Mouse (Mus musculus) right cerebral cortex, postnatal 4 days (tissue): ENCODE data around the gene Col16a1.

Source experiments
- DNase-seq: peaks from one replicate; pipeline ENCODE4 v3.0.0-alpha.2; 2022

Gene Col16a1

DNA sequence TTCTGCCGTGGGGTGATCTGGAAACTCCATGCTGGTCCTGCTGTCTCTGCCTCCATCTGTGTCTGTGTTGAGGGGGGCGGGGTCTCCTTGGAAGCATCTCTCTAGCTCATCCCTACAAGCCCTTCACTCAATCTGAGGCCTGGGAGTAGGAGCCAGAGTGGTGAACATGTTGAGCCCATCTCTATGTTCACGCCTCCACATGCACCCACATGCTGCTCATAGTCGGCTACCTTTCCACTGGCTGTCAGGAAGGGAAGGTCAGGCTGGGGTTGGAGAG, 501 bp downstream of the Col16a1 start:
- DNase-seq, result no peak

DNA sequence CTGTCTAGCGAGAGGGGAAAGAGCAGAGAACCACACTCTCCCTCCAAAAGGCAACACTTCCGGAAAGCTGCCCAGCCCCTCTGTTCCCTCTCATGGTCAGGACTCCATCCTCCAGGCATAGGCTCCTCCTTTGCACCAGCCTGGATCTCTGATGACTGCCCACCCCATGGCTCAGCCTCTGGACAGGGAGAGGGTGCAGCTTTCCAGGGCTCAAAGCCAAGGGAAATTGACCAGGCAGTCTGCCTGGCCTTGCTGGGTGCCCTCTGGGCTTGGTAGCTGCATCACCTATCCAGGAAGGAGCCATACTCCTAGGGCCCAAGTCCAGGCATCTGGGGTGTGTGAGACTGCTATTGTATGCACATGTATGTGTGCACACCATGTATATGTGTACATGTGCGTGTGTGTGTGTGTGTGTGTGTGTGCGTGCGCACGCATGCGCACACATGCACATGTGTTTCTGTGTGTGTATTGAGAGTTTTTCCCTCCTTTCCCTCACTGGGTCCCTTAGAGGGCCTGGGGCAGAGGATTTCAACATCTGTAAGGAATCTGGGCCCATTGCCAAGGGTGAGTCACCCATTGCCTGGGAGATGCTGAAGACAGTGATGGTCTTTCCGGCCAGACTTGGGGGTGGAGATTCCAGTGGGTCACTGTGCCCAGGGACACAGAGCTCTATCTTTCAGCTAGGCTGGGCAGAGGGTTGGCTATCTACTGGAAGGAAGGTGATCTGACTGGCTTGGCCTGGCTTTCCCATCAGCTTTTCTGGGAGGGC, 2.6 kb downstream of the Col16a1 start:
- no peak for DNase-seq

DNA sequence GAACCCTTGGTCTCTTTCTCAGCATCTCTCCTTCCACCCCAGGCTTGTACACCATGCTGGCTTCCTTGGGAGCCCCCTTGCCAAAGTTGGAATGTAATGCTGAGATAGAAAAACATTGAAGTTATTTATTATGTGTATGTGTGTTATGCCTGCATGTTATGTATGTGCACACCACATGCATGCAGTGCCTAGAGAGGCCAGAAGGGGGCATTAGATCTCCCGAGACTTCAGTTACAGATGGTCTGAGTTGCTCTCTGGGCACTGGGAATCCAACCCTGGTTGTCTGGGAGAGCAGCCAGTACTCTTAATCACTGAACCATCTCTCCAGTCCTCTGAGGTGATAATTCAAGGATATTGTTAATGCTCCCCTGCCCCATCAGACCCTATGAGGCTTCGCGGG, 4.6 kb downstream of the Col16a1 start:
- no peak for DNase-seq

DNA sequence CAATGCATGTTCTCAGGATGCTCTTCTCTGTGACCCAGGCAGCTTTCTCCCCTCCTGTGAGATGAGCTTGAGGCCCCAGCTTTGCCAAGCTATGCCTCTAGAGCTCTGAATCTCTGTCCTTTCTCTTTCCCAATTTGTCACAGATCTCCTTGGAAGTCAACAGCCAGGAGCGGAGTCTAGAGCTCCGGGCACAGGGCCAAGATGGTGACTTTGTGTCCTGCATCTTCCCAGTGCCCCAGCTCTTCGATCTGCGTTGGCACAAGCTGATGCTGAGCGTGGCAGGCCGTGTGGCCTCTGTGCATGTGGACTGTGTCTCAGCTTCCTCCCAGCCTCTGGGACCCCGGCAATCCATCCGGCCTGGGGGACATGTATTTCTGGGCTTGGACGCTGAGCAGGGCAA, 5.5 kb downstream of the Col16a1 start:
- no peak for DNase-seq

DNA sequence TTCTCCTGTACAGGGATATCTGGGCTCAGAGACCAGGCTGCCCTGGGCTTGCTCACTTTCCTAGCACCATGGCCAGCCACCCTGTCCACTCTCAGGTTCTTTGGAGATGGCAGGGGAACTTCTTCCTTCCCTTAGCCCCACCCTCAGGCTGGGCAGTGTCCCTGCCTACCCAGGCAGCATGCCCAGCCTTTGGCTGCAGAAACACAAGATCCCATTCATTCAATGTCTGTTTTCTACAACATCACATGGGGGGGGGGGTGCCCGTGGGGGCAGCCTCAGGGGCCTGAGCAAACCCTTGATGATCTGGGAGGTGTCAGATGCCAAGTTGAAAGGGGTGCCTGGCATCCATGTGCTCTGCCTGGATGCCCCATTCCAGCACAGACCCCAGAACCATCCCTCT, 7.1 kb downstream of the Col16a1 start:
- DNase-seq, result no peak

DNA sequence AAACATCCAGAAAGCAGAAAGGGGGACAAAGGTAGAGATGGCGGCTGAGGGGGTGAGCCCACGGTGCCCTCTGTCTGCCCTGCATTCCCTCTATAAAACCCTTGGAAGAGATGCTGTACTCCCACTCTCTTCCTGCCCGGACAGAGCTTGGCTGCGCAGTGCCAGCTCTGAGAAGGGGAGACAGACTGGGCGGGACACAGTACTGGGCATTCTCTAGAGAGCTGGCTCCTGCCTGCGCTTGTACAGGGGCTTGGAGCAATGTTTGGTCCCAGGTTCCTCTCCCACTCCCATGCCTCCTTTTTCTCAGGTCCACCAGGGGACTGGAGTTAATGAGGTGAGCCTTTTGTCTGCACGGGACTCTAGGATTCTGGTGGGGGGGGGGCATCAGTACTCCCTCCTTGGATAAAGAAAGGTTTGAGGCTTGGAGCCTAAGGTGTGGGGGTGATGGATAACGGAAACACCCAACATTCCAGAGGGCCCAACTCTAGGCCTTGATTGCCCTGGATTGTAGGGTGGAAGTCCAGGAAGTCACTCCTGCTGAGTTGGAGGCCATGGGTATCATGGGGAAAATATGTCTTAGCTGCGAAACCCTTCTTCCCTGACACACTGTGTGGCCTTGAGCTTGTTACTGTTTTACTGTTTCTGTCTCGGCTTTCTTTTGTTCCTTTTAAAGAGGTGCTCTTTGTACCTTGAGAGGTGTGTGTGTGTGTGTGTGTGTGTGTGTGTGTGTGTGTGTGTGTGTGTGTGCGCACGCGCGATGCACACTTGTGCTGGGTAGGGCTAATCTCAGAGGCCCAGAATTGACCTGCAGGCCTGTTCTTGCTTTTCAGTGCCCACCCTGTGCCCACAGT, 7.7 kb downstream of the Col16a1 start:
- DNase-seq, result no peak

DNA sequence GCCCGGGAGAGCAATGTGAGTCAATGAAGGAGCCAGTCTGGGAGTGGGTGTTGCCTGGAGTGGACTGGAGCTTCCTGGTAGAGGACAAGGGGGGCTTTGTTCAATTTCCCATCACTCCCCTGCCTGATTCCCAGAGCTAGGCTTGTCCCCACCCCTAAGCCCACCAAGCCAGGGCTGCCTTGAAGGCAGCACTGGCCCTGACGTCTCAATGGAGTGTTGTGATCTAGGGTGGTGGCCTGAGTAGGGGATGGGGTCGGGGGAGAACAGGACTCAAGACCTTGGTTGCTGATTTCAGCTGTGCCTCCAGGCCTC, 8.3 kb downstream of the Col16a1 start:
- no peak for DNase-seq

DNA sequence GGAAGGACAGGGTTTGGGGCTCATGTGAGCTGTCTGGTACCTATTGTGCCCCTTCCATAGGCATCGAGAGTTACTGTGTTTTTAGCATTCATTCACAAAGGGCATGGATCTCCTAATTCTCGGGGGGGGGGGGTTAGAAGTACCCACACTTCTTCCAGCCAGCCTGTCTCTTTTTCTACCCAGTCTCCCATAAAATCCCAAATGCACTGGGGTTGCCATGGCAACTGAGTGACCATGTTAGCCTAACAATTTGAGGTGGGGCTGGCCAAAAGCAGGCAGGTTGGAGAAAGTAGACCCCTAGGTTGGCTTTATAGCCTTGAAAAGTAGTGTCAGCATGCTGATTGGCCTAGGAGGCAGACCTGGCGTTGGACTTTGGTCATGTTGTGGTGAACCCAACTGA, 8.8 kb downstream of the Col16a1 start:
- no peak for DNase-seq

DNA sequence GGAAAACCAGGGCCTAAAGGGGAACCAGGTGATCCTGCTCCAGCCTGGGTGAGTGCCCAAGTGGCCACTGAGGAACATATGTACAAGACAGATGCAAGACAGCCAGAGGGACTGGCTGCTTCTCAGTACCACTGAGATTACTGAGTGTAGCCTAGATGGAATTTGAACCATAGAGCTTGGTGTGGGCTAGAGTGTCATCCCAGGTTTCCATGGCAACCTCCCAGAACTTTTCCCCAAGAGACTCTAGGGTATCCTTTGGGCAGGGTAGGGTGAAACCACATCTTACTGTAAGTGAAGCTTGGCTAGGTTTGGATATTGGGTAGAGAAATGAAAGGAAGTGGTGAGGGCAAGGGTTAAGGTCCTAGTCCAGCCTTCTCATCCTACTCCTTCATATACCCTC, 13.3 kb downstream of the Col16a1 start:
- no peak for DNase-seq

DNA sequence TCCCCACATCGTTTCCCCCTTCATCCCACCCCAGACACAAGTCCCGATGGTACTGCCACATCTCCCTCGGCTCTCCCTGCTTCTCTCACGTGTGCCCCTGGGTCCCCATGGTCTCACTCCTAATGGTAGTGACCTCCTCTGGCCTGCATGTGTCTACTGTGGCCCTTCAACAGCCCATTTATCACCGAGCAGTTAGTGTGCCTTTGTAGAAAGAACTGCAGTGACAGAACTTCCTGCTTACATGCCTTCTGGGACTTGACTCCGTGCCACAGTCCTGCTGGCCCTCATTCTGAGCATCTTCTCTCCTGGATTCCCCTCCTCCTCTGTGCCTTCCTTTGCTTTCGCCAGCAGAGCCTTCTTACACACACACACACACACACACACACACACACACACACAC, 15.6 kb downstream of the Col16a1 start:
- no peak for DNase-seq

DNA sequence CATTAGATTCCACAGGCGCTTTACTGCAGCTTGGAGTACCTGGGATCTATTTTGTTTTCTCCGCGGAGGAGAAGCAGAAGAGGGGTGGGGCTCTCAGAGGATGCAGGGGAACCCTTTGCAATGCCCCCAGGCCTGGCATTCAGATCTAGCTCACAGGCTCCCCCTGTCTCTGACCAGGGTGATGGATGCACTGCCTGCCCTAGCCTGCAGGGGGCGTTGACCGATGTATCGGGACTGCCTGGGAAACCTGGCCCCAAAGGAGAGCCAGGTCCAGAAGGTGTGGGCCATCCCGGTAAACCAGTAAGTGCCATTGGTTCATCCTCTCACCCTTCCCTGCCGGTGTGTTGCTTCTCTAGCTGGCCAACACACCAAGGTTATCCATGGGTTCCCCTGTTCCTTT, 19.2 kb downstream of the Col16a1 start:
- DNase-seq, result no peak

DNA sequence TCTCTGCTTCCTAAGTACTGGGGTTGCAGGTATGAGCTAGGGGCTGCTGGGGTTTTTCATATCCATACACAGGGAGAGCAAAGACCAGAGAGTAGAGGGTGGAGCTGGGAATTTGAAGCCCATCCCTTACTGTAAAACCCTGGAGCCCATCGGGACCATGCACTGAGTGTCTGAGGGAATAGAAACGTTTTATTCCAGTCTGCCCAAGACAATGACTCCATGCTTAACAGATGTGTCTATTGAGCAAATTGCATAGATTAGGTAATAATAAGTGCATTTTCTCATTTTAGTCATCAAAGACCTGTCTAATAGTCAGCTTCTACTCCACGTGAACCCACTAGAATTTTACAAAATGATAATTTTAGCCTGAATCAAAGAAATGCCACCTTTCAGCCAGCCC, 22.9 kb downstream of the Col16a1 start:
- no peak for DNase-seq

DNA sequence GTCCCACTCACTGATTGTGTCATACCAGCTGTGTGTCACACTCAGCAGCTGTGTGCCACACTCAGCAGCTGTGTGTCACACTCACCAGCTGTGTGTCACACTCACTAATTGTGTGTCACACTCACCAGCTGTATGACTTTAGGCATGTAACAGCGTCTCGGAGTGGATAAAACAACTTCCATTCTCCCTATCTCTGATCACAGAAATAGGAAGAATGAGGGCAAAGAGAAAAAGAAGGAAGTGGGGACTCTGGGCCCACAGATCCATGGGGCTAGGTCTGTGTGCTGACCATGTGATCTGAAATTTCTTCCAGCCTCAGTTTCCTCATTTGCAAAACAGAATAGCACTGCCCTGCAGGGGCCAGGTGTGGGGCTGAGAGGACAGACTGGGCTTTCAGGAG, 24.1 kb downstream of the Col16a1 start:
- no peak for DNase-seq

DNA sequence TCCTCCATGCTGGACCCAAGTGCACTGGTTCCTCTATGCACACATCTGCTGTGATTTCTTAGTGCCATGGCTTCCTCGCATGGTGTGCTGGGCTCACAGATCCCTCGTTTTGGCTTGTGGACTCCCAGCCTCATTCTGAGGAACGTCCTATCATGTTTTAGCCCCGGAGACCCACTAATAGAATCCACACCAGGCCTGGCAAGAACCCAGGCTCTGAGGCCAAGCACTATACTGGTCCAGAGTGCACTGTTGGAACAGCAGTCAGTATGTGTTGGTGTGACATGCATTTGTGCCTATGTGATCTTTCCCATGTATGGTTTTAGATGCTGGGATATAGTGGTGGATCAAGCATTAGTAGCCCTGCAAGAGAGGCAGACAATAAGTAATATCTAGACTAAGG, 25.7 kb downstream of the Col16a1 start:
- DNase-seq, result no peak

DNA sequence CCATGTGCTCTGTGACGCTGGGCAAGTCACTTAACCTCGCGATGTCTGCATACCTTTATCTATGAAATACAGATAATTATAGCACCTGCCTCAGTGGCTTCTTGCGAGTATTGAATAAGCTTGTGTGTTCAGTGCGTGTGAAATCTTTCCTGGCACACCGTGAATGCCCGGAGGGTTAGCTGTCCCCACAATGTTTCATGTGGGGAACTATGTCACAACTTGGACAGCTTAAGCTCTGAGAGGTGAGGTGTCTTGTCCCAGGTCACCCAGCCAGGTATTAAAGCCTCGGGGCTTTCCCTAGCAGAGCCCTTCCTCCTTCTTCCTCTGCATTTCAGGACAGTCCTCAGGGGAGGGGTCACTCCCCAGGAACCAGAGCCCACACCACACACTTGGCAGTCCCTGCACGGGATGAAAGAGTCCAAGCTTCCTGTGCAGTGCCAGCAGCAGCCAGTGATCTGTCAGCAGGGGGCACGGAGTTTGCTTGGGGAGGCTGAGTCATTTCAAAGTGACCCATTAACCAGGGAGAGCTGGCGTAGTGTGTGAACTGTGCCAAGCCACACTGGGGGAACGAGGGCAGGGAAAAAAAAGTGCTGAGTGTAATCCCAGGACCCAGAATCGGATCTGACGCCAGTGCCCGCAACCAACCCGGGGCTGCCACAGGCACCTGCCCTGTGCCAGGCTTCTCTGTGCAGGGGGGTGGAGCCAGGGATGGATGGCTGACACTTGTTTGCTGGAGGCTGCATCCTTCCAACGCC, 27.3 kb downstream of the Col16a1 start:
- DNase-seq, result no peak

DNA sequence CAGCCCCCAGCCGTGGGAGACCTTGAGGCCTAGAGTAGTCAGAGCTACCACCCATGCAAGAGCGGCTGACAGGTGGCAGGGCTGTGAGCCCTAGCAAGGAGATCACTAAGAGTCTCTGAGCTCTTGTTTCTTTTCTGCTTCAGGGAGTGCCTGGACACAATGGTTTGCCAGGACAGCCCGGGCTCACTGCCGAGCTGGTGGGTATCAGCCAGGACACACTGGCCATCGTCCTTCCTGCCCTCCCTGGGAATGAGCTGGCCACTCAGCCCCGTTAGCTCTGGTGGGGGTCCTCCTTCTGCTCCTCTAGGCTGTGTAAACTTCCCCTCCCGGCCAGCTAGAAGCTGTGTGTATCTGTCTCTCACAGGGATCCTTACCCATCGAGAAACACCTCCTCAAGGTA, 29.2 kb downstream of the Col16a1 start:
- DNase-seq, result no peak

DNA sequence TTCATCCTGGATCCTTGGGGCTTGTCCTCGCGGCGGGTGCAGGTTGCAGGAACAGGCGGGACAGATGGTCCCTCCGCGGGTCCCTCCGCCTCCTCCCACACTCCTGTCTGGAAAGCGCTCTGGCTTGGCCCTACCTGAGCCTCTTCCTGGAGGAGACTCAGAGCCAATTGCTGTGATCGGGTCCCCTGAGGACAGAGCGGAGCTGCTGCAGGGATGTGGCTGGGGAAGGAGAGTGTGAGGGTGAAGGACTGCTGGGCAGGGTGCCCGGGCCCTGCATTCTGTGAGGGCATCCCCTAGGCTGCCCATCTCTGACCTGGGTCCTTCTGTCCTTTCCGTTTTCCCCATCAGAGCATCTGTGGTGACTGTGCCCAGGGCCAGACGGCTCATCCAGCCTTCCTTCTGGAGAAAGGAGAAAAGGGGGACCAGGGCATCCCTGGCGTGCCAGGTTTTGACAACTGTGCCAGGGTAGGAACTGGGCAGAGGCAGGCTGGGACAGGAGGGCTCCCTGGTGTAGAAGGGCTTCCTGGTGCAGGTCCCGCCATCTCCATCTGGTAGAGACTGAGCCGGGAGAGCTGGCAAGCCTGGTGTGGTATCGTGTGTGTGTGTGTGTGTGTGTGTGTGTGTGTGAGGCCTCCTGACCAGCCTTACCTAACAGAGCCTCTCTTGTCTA, 31.3 kb downstream of the Col16a1 start:
- no peak for DNase-seq

DNA sequence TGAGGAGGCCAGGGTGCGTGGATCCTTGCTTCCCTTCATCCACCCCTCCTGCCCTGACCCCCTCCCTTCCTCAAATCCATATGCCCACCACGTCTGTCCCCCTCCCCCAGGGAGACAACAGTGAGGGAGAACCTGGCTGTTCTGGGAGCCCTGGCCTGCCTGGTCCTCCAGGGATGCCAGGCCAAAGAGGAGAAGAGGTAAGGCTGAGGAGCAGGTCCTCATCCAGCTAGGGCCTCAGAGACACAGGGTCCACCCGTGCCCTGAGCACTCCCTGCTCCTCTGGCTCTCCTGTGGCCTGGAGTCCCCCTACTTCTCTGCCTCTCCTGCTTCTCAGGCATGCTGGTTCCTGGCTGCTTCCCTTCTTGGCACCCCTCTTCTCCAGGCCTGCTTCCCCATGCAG, 31.9 kb downstream of the Col16a1 start:
- DNase-seq, result no peak

DNA sequence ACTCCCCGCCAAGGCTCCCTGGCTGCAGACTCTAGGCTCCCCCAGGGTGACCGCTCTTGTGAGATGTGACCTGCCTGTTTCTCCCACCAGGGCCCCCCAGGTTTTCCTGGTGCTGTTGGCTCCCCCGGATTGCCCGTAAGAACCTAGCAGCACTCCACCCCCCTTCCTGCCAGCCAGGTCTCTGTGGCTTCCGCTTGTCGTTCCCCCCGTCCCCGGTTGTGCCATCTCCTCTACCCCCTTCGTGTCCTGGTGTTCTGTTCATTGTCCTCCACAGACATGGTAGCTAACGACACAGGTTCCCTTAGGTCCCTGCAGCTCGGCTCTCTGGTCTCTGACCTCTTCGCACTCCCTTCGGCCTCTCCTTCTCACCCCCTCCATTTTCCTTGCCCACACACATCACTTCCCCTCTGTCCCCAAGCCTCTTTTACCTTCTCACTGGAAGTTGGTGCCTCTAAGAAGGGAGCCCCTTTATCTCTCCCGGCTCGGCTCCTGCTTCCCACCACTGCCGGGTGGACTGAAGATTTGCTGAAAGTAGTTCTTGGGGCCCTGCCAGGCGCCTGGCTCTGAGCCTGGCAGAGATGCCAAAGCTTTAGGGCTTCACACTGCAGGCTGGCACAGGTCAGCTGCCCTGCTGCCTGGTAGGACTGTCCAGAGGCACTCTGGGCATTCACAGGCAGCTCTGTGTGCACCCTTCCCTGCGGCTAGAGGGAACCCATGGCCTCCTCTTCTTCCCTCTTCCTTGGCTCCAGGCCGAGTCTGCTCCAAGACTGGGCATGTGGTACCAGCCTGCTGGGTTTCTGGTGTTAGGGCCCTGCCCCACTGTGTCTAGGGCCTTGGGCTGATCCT, 33.9 kb downstream of the Col16a1 start:
- peak; percentile 87 for DNase-seq

DNA sequence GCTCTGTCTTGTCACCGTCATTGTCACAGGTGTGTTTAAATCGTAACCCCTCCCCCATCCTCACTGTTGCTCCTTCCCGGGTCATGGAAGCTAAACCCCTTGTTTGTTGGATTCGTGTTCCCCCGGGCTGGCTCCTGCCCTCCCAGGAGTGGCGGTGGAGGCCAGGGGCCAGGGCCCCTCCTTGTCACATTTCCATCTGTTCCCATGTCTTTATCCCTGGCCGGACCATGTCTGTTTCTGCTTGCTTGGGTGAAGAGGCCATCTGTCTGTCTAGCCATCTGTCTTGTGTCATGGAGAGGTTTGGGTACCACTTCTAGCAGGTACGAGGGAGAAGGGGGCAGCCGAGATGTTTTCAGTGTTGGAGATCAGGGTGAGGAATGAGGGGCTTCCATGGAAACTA, 34.6 kb downstream of the Col16a1 start:
- DNase-seq, result no peak

DNA sequence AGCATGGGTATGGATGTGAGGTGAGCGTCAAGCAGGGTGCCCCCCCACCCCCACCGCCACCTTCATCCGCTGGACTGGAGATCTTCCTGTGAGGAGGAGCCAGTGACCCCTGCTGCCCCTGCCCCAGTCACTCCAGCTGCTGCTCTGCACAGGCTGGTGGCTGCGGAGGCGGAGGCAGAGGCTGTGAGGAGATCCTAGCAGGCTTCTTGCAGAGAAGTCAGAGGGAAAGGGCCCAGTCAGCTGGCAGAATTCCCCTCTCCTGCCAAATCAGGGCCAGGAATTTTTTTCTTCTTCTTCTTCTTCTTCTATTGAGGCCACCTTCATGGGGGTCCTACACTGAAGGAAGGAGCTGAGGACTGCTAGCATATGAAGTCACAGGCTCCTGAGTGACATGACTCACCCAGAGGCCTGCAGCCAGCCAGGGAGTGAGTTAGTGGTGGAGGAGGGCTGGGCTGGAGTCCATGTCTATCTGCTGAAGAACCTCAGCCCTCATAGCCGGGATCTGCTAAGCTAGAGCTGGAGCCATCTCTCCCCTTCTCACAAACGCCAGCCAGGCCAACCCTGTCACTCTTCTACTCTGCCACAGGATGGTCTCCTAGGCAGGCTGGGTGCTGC, 36.8 kb downstream of the Col16a1 start:
- no peak for DNase-seq

DNA sequence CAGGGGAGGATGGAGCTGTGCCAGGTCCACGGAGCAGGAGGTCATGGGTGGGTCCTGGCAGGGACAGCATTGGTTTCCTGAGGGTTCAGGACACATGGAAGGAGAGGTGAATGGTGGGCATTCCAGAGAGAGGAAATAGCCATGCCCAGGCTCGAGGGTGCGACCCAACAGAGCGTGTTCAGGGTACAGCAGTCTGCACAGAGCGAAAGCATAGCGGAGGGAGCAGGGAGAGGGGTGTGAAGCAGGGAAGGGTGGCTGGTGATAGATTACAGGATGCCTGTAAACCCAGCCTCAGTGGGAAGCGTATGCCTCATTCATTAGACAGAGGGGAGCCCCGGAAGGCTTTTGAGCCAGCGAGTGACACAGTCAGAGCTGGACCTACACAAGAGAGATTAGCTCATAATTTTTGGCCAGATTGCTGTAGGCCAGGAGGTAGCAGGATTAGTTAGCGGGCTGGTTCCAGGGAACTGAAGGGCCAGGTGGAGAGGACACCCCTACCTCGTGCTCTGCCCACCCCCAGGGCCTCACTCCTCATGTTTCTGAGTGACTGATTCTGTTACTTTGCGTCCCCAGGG, 37.7 kb downstream of the Col16a1 start:
- no peak for DNase-seq
